Mouse (Mus musculus) neural tube, embryonic 14.5 days (tissue): ENCODE data around the gene Slc3a1. TPM values are rescaled to one million over a fixed set of nuclear protein-coding genes. Genes with fewer than 3 reads are reported as not detected.

Experiments used
- ATAC-seq: fragments of 200-750 bp; cut with Nextera tagmentation; 2 replicates; pipeline ENCODE4 v1.8.0; 2017; ENCODE audit warnings: low read depth, mild to moderate bottlenecking, moderate TSS enrichment, moderate library complexity
- H3K27ac ChIP-seq: fragments of 300-500 bp; sonication (generic); 2 replicates; pipeline ENCODE4 v1.5.1; 2014; ENCODE audit warnings: low read depth, mild to moderate bottlenecking, control low read depth, low read length, moderate library complexity, mixed read lengths
- H3K27me3 ChIP-seq: fragments of 300-500 bp; sonication (generic); 2 replicates; pipeline ENCODE4 v1.6.1; 2014; ENCODE audit warnings: low read length; ENCODE audit not compliant: control insufficient read depth, insufficient read depth
- H3K36me3 ChIP-seq: fragments of 300-500 bp; sonication (generic); 2 replicates; pipeline ENCODE4 v1.6.1; 2014; ENCODE audit warnings: low read length, mixed read lengths; ENCODE audit not compliant: control insufficient read depth, insufficient read depth
- H3K4me1 ChIP-seq: fragments of 300-500 bp; sonication (generic); 2 replicates; pipeline ENCODE4 v1.6.1; 2014; ENCODE audit warnings: low read length; ENCODE audit not compliant: control insufficient read depth, insufficient read depth
- H3K4me2 ChIP-seq: fragments of 300-500 bp; sonication (generic); 2 replicates; pipeline ENCODE4 v1.6.1; 2014; ENCODE audit warnings: mild to moderate bottlenecking, low read depth, low read length, control low read depth
- H3K4me3 ChIP-seq: fragments of 300-500 bp; sonication (generic); 2 replicates; pipeline ENCODE4 v1.5.1; 2014; ENCODE audit warnings: low read depth, low read length, control low read depth, mixed read lengths
- H3K9ac ChIP-seq: fragments of 300-500 bp; sonication (generic); replicated peaks from 2 replicates; pipeline ENCODE4 v1.6.1; 2014; ENCODE audit warnings: low read depth, mild to moderate bottlenecking, control low read depth, low read length, mixed read lengths
- H3K9me3 ChIP-seq: fragments of 300-500 bp; sonication (generic); 2 replicates; pipeline ENCODE4 v1.6.1; 2016; ENCODE audit warnings: low read length; ENCODE audit not compliant: control insufficient read depth
- WGBS: fragments of 180-500 bp; shearing (Covaris S2); extraction: QIAGEN DNeasy Blood & Tissue Kit; methylation state at CpG from one replicate; pipeline ENCODE4 v1.1.7; 2014; 5-methylcytosine and 5-hydroxymethylcytosine counted together
- polyA plus RNA-seq: library from polyadenylated mRNA; unstranded; fragments of >200 nt; fragmentation: Nextera tagmentation; extraction: Ambion mirVana; gene quantifications from 2 replicates; pipeline ENCODE4 v1.2.1, GENCODE M21; 2014

Gene Slc3a1
- 0.27 and 0.41 TPM in 2 replicates for polyA plus RNA-seq

GRCm38 (mm10) chr17:85028093-85028739 is at the start of gene Slc3a1:
Gene Slc3a1, plus strand, starts transcription at chr17:85028376.
- no peak for ATAC-seq
- Histone ChIP-seq H3K4me2 (no peak within 1 kb of the TSS), H3K27ac (no peak within 1 kb of the TSS), H3K4me3 (no peak within 1 kb of the TSS), H3K4me1 (no peaks in the 10 kb centered on the region), H3K27me3 (no peaks in the 10 kb centered on the region), H3K36me3 (no peaks in the 10 kb centered on the region), H3K9me3 (no peaks in the 10 kb centered on the region), H3K9ac (no peak within 1 kb of the TSS)
- WGBS = 89% methylated on average over 20 of the region's 20 CpGs

- Histone ChIP-seq H3K9ac (no peak overlapping the region), H3K4me3 (no peak overlapping the region), H3K9me3 (no peaks in the 10 kb centered on the region), H3K4me1 (no peaks in the 10 kb centered on the region), H3K36me3 (no peaks in the 10 kb centered on the region), H3K27ac (no peak overlapping the region), H3K4me2 (no peak overlapping the region), H3K27me3 (no peaks in the 10 kb centered on the region)
- no peak for ATAC-seq
- 87% methylated on average over 1 of the region's 1 CpGs for WGBS
These were observed 46.5 kb upstream of the Slc3a1 start for GRCm38 (mm10) chr17:84981721-84982120.

- no peak overlapping the region for H3K27ac ChIP-seq
These were observed 45.4 kb upstream of the Slc3a1 start for GRCm38 (mm10) chr17:84982735-84983134.

GRCm38 (mm10) chr17:84986368-84986767 is 41.8 kb upstream of the Slc3a1 start:
- ATAC-seq = no peak
- H3K4me1 ChIP-seq = 0 out of 2 replicates have a peak, but pooled peaks cover 5% of the 10 kb centered on the region
- no peaks in the 10 kb centered on the region for H3K36me3 ChIP-seq
- no peak overlapping the region for H3K4me2 ChIP-seq
- H3K27me3 ChIP-seq = no peaks in the 10 kb centered on the region
- no peak overlapping the region for H3K27ac ChIP-seq
- no peak overlapping the region for H3K9ac ChIP-seq
- no peaks in the 10 kb centered on the region for H3K9me3 ChIP-seq
- WGBS = 66% methylated on average over 5 of the region's 5 CpGs
- no peak overlapping the region for H3K4me3 ChIP-seq

More at GRCm38 (mm10) chr17:84982735-84983134, 45.4 kb upstream of the Slc3a1 start:
- Histone ChIP-seq H3K4me1 (0 out of 2 replicates have a peak, but pooled peaks cover 3% of the 10 kb centered on the region), H3K9me3 (no peaks in the 10 kb centered on the region), H3K9ac (no peak overlapping the region), H3K36me3 (no peaks in the 10 kb centered on the region), H3K4me2 (no peak overlapping the region), H3K27me3 (no peaks in the 10 kb centered on the region), H3K4me3 (no peak overlapping the region)
- 93% methylated on average over 2 of the region's 2 CpGs for WGBS
- ATAC-seq = no peak

GRCm38 (mm10) chr17:84987834-84988410 is 40.3 kb upstream of the Slc3a1 start:
- no peaks in the 10 kb centered on the region for H3K9me3 ChIP-seq
- ATAC-seq = no peak; the same call in 1 of the 2 replicates
- no peak overlapping the region for H3K4me2 ChIP-seq
- no peaks in the 10 kb centered on the region for H3K27me3 ChIP-seq
- 90% methylated on average over 3 of the region's 3 CpGs for WGBS
- 0 out of 2 replicates have a peak, but pooled peaks cover 5% of the 10 kb centered on the region for H3K4me1 ChIP-seq
- no peak overlapping the region for H3K27ac ChIP-seq
- no peak overlapping the region for H3K4me3 ChIP-seq
- no peak overlapping the region for H3K9ac ChIP-seq
- no peaks in the 10 kb centered on the region for H3K36me3 ChIP-seq

- no peak overlapping the region for H3K4me2 ChIP-seq
- no peak overlapping the region for H3K9ac ChIP-seq
- no peaks in the 10 kb centered on the region for H3K9me3 ChIP-seq
- no peak overlapping the region for H3K27ac ChIP-seq
- no peak overlapping the region for H3K4me3 ChIP-seq
- no peaks in the 10 kb centered on the region for H3K36me3 ChIP-seq
- no peaks in the 10 kb centered on the region for H3K27me3 ChIP-seq
- ATAC-seq = no peak
- 0 out of 2 replicates have a peak, but pooled peaks cover 5% of the 10 kb centered on the region for H3K4me1 ChIP-seq
These were observed 39.7 kb upstream of the Slc3a1 start for GRCm38 (mm10) chr17:84988514-84988913.

- H3K36me3 ChIP-seq = no peaks in the 10 kb centered on the region
- no peaks in the 10 kb centered on the region for H3K9me3 ChIP-seq
- H3K9ac ChIP-seq = no peak overlapping the region
- no peak for ATAC-seq
- 90% methylated on average over 6 of the region's 6 CpGs for whole genome bisulfite sequencing
- H3K4me2 ChIP-seq = no peak overlapping the region
- no peaks in the 10 kb centered on the region for H3K4me1 ChIP-seq
- no peak overlapping the region for H3K4me3 ChIP-seq
- H3K27me3 ChIP-seq = no peaks in the 10 kb centered on the region
- no peak overlapping the region for H3K27ac ChIP-seq
These were observed 32.3 kb upstream of the Slc3a1 start for GRCm38 (mm10) chr17:84995844-84996243.

- H3K4me3 ChIP-seq = no peak overlapping the region
- no peak for ATAC-seq
- no peak overlapping the region for H3K27ac ChIP-seq
- no peaks in the 10 kb centered on the region for H3K27me3 ChIP-seq
- no peaks in the 10 kb centered on the region for H3K36me3 ChIP-seq
- no peaks in the 10 kb centered on the region for H3K9me3 ChIP-seq
- H3K4me2 ChIP-seq = no peak overlapping the region
- H3K4me1 ChIP-seq = no peaks in the 10 kb centered on the region
- WGBS = 100% methylated on average over 1 of the region's 1 CpGs
- no peak overlapping the region for H3K9ac ChIP-seq
These were observed 30.5 kb upstream of the Slc3a1 start for GRCm38 (mm10) chr17:84997639-84998038.

- Histone ChIP-seq H3K27me3 (no peaks in the 10 kb centered on the region), H3K4me2 (no peak overlapping the region), H3K9me3 (no peaks in the 10 kb centered on the region), H3K9ac (no peak overlapping the region), H3K36me3 (peaks cover under 1% of the 10 kb centered on the region; the same call in 1 of the 2 replicates), H3K27ac (no peak overlapping the region), H3K4me3 (no peak overlapping the region), H3K4me1 (no peaks in the 10 kb centered on the region)
- ATAC-seq = no peak
- WGBS = 85% methylated on average over 10 of the region's 10 CpGs
These were observed 28.5 kb upstream of the Slc3a1 start for GRCm38 (mm10) chr17:84999636-85000035.
